Mouse (Mus musculus): ENCODE results near the gene Ptprq. TPM values are rescaled to one million over a fixed set of nuclear protein-coding genes. Genes with fewer than 3 reads are reported as not detected.
A peak's percentile ranks its signal among the peaks of the same experiment; 100 is the strongest.

Ptprq gene
- polyA plus RNA-seq, 1 experiment from 2014 or later = not detected

DNA sequence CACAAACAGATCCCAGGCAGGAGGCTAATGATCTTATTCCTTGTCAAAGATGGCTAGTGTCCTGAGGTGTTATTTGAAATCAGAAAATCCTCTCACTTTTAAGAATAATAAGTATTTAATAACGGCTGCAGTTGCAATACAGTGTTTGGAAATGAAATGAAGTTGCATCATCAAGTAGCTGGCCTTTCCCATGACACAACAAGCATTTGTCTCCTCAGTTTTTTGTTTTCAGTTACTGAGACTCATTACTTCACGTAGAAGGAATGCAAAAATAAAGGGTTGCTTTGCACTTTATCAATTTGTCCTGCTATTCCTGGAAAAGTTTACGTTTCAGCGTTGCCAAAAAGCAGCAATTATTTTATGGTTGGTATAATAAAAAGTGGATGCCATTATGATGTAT is 216.4 kb downstream of the Ptprq start:
- no peak for DNase-seq (ENCODE audit: low spot score)
- no peak overlapping the region for H3K27ac ChIP-seq (replicated peaks)
- no peaks in the 10 kb centered on the region for H3K9me3 ChIP-seq
- no peaks in the 10 kb centered on the region for H3K4me1 ChIP-seq
- no peaks in the 10 kb centered on the region for H3K36me3 ChIP-seq (replicated peaks)
- WGBS = 87% methylated on average over 4 of the region's 4 CpGs
- H3K4me3 ChIP-seq = no peak overlapping the region
- no peaks in the 10 kb centered on the region for H3K27me3 ChIP-seq (replicated peaks; ENCODE audit: low read depth, poor library complexity, severe bottlenecking)

DNA sequence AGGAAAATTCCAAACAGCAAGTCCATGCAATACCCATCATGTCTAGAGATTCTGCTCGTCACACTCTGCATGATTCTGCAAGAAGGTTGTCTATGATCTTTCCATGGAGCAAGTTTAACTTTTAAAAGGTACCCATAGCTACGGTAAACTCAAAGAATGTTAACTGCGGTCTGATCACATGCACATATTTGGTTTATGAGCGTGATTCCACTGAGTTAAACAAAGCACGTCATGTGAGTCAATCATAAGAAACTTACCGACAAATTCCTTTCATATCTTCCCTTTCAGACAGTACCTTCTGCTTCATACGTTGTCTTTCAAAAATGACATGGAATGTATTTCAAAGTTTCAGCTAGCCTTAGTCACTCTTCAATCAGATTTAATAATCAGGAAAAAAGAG is 217.7 kb downstream of the Ptprq start:
- no peaks in the 10 kb centered on the region for H3K27me3 ChIP-seq (replicated peaks; ENCODE audit: low read depth, poor library complexity, severe bottlenecking)
- no peak overlapping the region for H3K27ac ChIP-seq (replicated peaks)
- H3K4me1 ChIP-seq = no peaks in the 10 kb centered on the region
- WGBS = 90% methylated on average over 7 of the region's 7 CpGs
- no peak for DNase-seq (ENCODE audit: low spot score)
- H3K9me3 ChIP-seq = no peaks in the 10 kb centered on the region
- H3K4me3 ChIP-seq = no peak overlapping the region
- no peaks in the 10 kb centered on the region for H3K36me3 ChIP-seq (replicated peaks)

DNA sequence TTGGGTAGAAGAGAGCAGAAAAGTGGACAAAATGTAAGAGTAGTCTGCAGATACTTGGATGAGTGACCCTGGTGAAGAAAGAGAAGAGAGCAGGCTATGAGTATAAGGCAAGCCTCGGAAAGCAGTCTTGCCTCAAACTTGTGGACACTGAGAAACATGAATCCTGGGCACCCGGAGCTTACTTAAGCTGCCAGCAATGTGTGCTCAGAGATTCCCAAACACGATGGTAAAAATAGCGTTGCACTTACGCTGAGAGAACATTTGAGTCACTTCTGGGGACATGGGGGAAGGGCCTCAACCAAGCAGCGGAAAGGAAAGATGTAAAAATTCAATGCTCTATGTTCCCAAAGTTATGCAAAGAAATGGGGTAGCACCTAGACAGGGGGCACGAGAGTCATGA is 220.2 kb downstream of the Ptprq start:
- Histone ChIP-seq H3K27me3 (replicated peaks; ENCODE audit: low read depth, poor library complexity, severe bottlenecking) (peaks cover 2% of the 10 kb centered on the region), H3K9me3 (no peaks in the 10 kb centered on the region), H3K27ac (replicated peaks) (no peak overlapping the region), H3K36me3 (replicated peaks) (no peaks in the 10 kb centered on the region), H3K4me1 (no peaks in the 10 kb centered on the region), H3K4me3 (no peak overlapping the region)
- no peak for DNase-seq (ENCODE audit: low spot score)
- 86% methylated on average over 7 of the region's 7 CpGs for WGBS

GRCm38 (mm10) chr10:107496402-107496801 is 223.4 kb downstream of the Ptprq start:
- Histone ChIP-seq H3K27me3 (replicated peaks; ENCODE audit: low read depth, poor library complexity, severe bottlenecking) (peaks cover 13% of the 10 kb centered on the region), H3K27ac (replicated peaks) (no peak overlapping the region), H3K9me3 (no peaks in the 10 kb centered on the region), H3K4me1 (peaks cover 20% of the 10 kb centered on the region), H3K36me3 (replicated peaks) (no peaks in the 10 kb centered on the region), H3K4me3 (no peak overlapping the region)
- DNase-seq (ENCODE audit: low spot score) = no peak
- WGBS = 93% methylated on average over 1 of the region's 1 CpGs

DNA sequence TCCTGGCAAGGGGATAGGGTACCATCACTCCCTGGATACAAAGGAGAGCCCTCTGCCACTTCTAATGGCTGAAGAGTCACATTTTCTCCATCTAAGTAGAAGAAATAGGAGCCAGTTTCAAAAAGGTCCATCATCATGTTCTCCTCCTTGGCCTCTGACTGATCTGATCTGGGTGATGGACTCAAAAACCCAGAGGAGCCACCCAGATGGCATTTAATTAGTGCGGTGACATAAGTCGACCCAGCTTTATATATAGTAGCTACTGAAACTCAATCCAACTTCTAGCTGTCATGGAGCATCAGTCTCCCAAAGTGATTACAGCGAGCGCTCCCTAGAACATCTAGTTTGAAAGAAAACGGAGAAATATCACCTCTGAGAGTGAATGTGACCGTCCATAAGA is 225.3 kb downstream of the Ptprq start, which contains the start of gene Myf6:
Gene Myf6, minus strand, starts transcription at position 170 of the 400 bp plus-strand sequence.
- Histone ChIP-seq H3K36me3 (replicated peaks) (no peaks in the 10 kb centered on the region), H3K9me3 (no peaks in the 10 kb centered on the region), H3K4me3 (peak within 1 kb of the TSS; percentile 41), H3K4me1 (peaks cover 20% of the 10 kb centered on the region), H3K27me3 (replicated peaks; ENCODE audit: low read depth, poor library complexity, severe bottlenecking) (peaks cover 13% of the 10 kb centered on the region), H3K27ac (replicated peaks) (no peak within 1 kb of the TSS)
- no peak for DNase-seq (ENCODE audit: low spot score)
- 83% methylated on average over 6 of the region's 6 CpGs for WGBS

DNA sequence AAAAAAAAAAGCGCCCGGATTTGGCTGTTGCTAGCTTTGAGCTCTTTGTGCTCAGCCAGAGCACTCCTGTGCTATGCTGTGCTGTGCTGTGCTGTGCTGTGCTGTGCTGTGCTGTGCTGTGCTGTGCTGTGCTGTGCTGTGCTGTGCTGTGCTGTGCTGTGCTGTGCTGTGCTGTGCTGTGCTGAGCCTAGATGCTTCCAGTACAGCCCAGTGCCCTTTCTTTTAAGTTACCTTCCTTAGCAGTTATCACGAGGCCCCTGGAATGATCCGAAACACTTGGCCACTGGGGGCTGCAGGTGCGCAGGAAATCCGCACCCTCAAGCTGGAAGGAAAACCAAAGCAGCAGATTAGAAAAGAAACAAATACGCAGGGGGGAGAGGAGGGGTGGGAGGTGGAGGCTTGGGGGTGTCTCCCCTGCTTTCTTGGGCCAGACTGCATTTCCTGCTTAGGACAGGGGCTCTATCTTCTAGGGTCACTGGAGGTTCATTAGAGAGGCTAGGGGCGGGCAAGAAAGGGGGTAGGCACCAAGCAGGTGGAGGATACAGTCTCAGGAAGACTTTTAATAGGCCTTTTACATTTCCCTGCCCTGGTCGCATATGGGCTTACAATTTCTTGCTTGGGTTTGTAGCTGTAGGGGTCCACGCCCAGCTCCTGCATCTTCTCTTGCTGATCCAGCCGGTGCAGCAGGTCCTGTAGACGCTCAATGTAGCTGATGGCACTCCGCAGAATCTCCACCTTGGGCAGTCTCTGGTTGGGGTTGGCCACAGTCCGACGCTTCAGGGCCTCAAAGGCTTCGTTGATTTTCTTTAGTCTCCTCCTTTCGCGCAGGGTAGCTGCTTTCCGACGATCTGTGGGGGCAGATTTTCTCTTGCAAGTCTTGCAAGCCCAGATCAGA is 226.0 kb downstream of the Ptprq start:
- Histone ChIP-seq H3K4me3 (peak overlapping the region; percentile 41), H3K9me3 (no peaks in the 10 kb centered on the region), H3K4me1 (peaks cover 26% of the 10 kb centered on the region), H3K27ac (replicated peaks) (0 out of 2 replicates have a peak overlapping the region, but pooled peaks have one; percentile 48), H3K27me3 (replicated peaks; ENCODE audit: low read depth, poor library complexity, severe bottlenecking) (peaks cover 18% of the 10 kb centered on the region), H3K36me3 (replicated peaks) (no peaks in the 10 kb centered on the region)
- 37% methylated on average over 20 of the region's 20 CpGs for WGBS
- DNase-seq (ENCODE audit: low spot score) = peak; percentile 18

- H3K4me3 ChIP-seq = peak overlapping the region; percentile 41
- peaks cover 18% of the 10 kb centered on the region for H3K27me3 ChIP-seq (replicated peaks; ENCODE audit: low read depth, poor library complexity, severe bottlenecking)
- no peaks in the 10 kb centered on the region for H3K9me3 ChIP-seq
- peaks cover 34% of the 10 kb centered on the region for H3K4me1 ChIP-seq
- H3K27ac ChIP-seq (replicated peaks) = 0 out of 2 replicates have a peak overlapping the region, but pooled peaks have one; percentile 48
- H3K36me3 ChIP-seq (replicated peaks) = no peaks in the 10 kb centered on the region
- 43% methylated on average over 18 of the region's 18 CpGs for WGBS
- DNase-seq (ENCODE audit: low spot score) = peak; percentile 27
Observed at GRCm38 (mm10) chr10:107492867-107493579, 226.8 kb downstream of the Ptprq start.

- WGBS = 26% methylated on average over 12 of the region's 12 CpGs
- H3K27ac ChIP-seq (replicated peaks) = no peak overlapping the region
- H3K9me3 ChIP-seq = no peaks in the 10 kb centered on the region
- DNase-seq (ENCODE audit: low spot score) = peak; percentile 50
- H3K36me3 ChIP-seq (replicated peaks) = no peaks in the 10 kb centered on the region
- no peak overlapping the region for H3K4me3 ChIP-seq
- peaks cover 58% of the 10 kb centered on the region for H3K4me1 ChIP-seq
- H3K27me3 ChIP-seq (replicated peaks; ENCODE audit: low read depth, poor library complexity, severe bottlenecking) = peaks cover 24% of the 10 kb centered on the region
Observed at GRCm38 (mm10) chr10:107488654-107489315, 231.1 kb downstream of the Ptprq start.

DNA sequence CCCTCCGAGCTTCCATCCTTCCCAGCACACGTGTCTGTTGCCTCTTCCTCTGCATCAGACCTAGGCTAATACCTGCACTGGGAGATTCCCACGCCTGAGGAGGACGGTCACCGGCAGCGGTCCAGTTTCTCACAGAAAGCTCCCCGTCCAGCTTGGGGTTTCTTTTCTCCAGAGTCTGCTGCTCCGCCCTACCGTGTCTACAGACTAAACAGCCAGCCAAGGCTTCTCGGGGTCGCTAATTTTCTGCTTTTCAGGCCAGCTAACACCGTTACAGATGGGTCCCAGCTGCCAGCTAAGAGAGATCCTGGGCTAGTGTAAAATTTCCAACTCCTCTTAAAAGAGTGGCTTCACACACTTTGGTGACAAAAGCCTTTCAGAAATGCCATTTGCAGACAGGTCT is 233.1 kb downstream of the Ptprq start:
- DNase-seq (ENCODE audit: low spot score) = peak; percentile 31
- no peaks in the 10 kb centered on the region for H3K9me3 ChIP-seq
- H3K4me3 ChIP-seq = no peak overlapping the region
- WGBS = 56% methylated on average over 12 of the region's 12 CpGs
- H3K27me3 ChIP-seq (replicated peaks; ENCODE audit: low read depth, poor library complexity, severe bottlenecking) = peaks cover 22% of the 10 kb centered on the region
- peaks cover 48% of the 10 kb centered on the region for H3K4me1 ChIP-seq
- H3K36me3 ChIP-seq (replicated peaks) = no peaks in the 10 kb centered on the region
- H3K27ac ChIP-seq (replicated peaks) = no peak overlapping the region; the same call in 1 of the 2 replicates

DNA sequence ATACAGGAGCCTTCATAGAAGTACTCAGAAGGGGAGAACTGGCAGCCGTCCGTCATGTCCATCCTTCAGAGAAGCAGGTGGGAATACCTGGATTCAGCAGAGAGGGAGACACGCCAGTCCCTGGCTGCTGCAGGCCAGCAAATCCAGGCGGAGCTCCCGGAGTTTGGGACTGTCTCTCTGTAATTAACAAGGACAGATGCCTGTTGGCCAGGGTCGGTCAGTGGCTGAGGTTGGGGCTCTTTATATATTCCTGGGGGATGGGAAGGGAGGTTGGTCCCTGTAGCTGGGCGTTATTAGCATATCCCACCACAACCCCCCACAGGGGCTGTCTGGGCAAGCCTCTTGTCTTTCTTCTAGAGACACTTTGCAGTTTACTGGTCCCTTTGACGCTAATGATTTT is 234.0 kb downstream of the Ptprq start, which contains the start of gene Myf5:
Gene Myf5, minus strand, starts transcription at position 265 of the 400 bp plus-strand sequence.
- Histone ChIP-seq H3K36me3 (replicated peaks) (no peaks in the 10 kb centered on the region), H3K27me3 (replicated peaks; ENCODE audit: low read depth, poor library complexity, severe bottlenecking) (peaks cover 22% of the 10 kb centered on the region), H3K27ac (replicated peaks) (peak within 1 kb of the TSS; percentile 24), H3K4me1 (peaks cover 45% of the 10 kb centered on the region), H3K4me3 (peak within 1 kb of the TSS; percentile 43), H3K9me3 (no peaks in the 10 kb centered on the region)
- DNase-seq (ENCODE audit: low spot score) = peak; percentile 14
- WGBS = 65% methylated on average over 8 of the region's 8 CpGs

GRCm38 (mm10) chr10:107484050-107484449 is 235.8 kb downstream of the Ptprq start:
- WGBS = 31% methylated on average over 10 of the region's 10 CpGs
- Histone ChIP-seq H3K4me3 (peak overlapping the region; percentile 43), H3K4me1 (peaks cover 42% of the 10 kb centered on the region), H3K36me3 (replicated peaks) (no peaks in the 10 kb centered on the region), H3K27ac (replicated peaks) (no peak overlapping the region), H3K9me3 (no peaks in the 10 kb centered on the region), H3K27me3 (replicated peaks; ENCODE audit: low read depth, poor library complexity, severe bottlenecking) (peaks cover 18% of the 10 kb centered on the region)
- peak; percentile 50 for DNase-seq (ENCODE audit: low spot score)

DNA sequence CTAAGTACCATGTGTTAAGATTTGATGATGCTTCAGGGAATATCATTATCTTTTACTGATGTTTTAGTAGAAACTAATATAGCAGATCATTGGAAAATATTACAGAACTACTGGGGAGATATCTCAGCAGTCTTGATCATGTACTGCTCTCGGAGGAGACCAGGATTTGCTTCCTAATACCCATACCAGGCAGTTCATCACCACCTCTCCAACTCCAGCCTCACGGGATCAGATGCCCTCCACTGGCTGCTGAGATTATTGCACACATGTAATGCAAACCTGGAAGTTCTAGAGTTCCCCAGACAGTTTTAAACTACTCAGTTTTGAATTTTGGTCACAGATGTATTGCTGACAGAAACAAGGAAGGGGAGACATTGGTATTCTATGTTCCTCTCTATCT is 246.4 kb downstream of the Ptprq start:
- DNase-seq (ENCODE audit: low spot score) = no peak
- H3K9me3 ChIP-seq = no peaks in the 10 kb centered on the region
- no peaks in the 10 kb centered on the region for H3K36me3 ChIP-seq (replicated peaks)
- no peak overlapping the region for H3K4me3 ChIP-seq
- WGBS = 62% methylated on average over 2 of the region's 2 CpGs
- H3K4me1 ChIP-seq = 0 out of 2 replicates have a peak, but pooled peaks cover 4% of the 10 kb centered on the region
- no peaks in the 10 kb centered on the region for H3K27me3 ChIP-seq (replicated peaks; ENCODE audit: low read depth, poor library complexity, severe bottlenecking)
- H3K27ac ChIP-seq (replicated peaks) = no peak overlapping the region
